Mouse (Mus musculus): ENCODE data around the gene Pcsk4. TPM values are rescaled to one million over a fixed set of nuclear protein-coding genes. Genes with fewer than 3 reads are reported as not detected.

Pcsk4 gene
- polyA plus RNA-seq, 1 experiment = 3.2 TPM

- Histone ChIP-seq H3K79me2 (ENCODE audit: control insufficient read depth, insufficient read depth) (peaks cover 31% of the 10 kb centered on the region), H3K36me3 (ENCODE audit: control insufficient read depth, insufficient read depth) (peaks cover 41% of the 10 kb centered on the region), H3K4me3 (ENCODE audit: insufficient read depth, poor library complexity, severe bottlenecking) (peak within 1 kb of the TSS; percentile 97), H3K27me3 (ENCODE audit: control insufficient read depth, insufficient read depth, insufficient read length) (peaks cover under 1% of the 10 kb centered on the region), H3K79me3 (ENCODE audit: low read depth) (peaks cover 17% of the 10 kb centered on the region), H3ac (ENCODE audit: control insufficient read depth, insufficient read length, low read depth) (peak within 1 kb of the TSS; percentile 74)
- TF ChIP-seq CTCF (IDR thresholded peaks at IDR 0.05; ENCODE audit: control insufficient read depth, insufficient read depth, insufficient read length) = peak; percentile 82
- no peak for TF ChIP-seq MYOG (IDR thresholded peaks at IDR 0.05; ENCODE audit: control insufficient read depth, extremely low read depth, insufficient read length)
- no peak for TF ChIP-seq USF1 (IDR thresholded peaks at IDR 0.05; ENCODE audit: low read depth)
- TF ChIP-seq MYOD1 (IDR thresholded peaks at IDR 0.05; ENCODE audit: control insufficient read depth, insufficient read length, low read depth) = no peak
- TF ChIP-seq CEBPB (IDR thresholded peaks at IDR 0.05; ENCODE audit: low read depth) = peak; percentile 35
- TF ChIP-seq MAX (IDR thresholded peaks at IDR 0.05) = peak; percentile 59
- TF ChIP-seq FOSL1 (IDR thresholded peaks at IDR 0.05; ENCODE audit: insufficient read depth, low read length, poor library complexity, severe bottlenecking) = no peak
Measured at GRCm38 (mm10) chr10:80292251-80293146, 36.8 kb downstream of the Pcsk4 start, which contains the start of gene Rps15. Rps15 (plus strand) TSS chr10:80292453.

DNA sequence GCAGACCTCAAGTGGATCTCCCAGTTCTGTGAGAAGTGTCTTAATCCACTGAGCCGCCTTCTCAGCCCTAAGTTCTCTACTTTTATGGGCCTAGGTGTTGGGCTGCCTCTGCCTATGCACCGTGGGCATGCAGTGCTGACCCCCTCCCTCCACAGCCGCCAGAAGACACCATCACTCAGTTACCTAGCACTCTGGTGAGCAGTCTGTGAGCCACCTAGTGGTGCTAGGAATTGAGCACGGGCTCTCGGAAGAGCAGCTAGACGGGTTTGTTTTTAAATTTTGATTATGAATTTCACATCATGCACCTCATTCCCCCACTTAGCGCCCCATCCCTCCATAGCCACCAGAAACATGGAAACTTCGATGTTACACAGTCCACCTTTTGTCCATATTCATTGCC lies 40.6 kb downstream of the Pcsk4 start:
- Histone ChIP-seq H3ac (ENCODE audit: control insufficient read depth, insufficient read length, low read depth) (no peak overlapping the region), H3K27me3 (ENCODE audit: control insufficient read depth, insufficient read depth, insufficient read length) (no peaks in the 10 kb centered on the region), H3K79me2 (ENCODE audit: control insufficient read depth, insufficient read depth) (peaks cover 15% of the 10 kb centered on the region), H3K36me3 (ENCODE audit: control insufficient read depth, insufficient read depth) (peaks cover 59% of the 10 kb centered on the region), H3K4me3 (ENCODE audit: insufficient read depth, poor library complexity, severe bottlenecking) (no peak overlapping the region), H3K79me3 (ENCODE audit: low read depth) (peaks cover 13% of the 10 kb centered on the region)
- TF ChIP-seq CTCF (IDR thresholded peaks at IDR 0.05; ENCODE audit: control insufficient read depth, insufficient read depth, insufficient read length) (no peak), MYOG (IDR thresholded peaks at IDR 0.05; ENCODE audit: control insufficient read depth, extremely low read depth, insufficient read length) (no peak), MAX (IDR thresholded peaks at IDR 0.05) (no peak), MYOD1 (IDR thresholded peaks at IDR 0.05; ENCODE audit: control insufficient read depth, insufficient read length, low read depth) (no peak), CEBPB (IDR thresholded peaks at IDR 0.05; ENCODE audit: low read depth) (no peak), USF1 (IDR thresholded peaks at IDR 0.05; ENCODE audit: low read depth) (no peak), FOSL1 (IDR thresholded peaks at IDR 0.05; ENCODE audit: insufficient read depth, low read length, poor library complexity, severe bottlenecking) (no peak)

GRCm38 (mm10) chr10:80288097-80288496 lies 41.2 kb downstream of the Pcsk4 start:
- TF ChIP-seq MAX (IDR thresholded peaks at IDR 0.05) (no peak), FOSL1 (IDR thresholded peaks at IDR 0.05; ENCODE audit: insufficient read depth, low read length, poor library complexity, severe bottlenecking) (no peak), USF1 (IDR thresholded peaks at IDR 0.05; ENCODE audit: low read depth) (no peak), CTCF (IDR thresholded peaks at IDR 0.05; ENCODE audit: control insufficient read depth, insufficient read depth, insufficient read length) (no peak), MYOD1 (IDR thresholded peaks at IDR 0.05; ENCODE audit: control insufficient read depth, insufficient read length, low read depth) (no peak), MYOG (IDR thresholded peaks at IDR 0.05; ENCODE audit: control insufficient read depth, extremely low read depth, insufficient read length) (no peak), CEBPB (IDR thresholded peaks at IDR 0.05; ENCODE audit: low read depth) (no peak)
- Histone ChIP-seq H3K36me3 (ENCODE audit: control insufficient read depth, insufficient read depth) (peaks cover 59% of the 10 kb centered on the region), H3K79me2 (ENCODE audit: control insufficient read depth, insufficient read depth) (peaks cover 9% of the 10 kb centered on the region), H3K4me3 (ENCODE audit: insufficient read depth, poor library complexity, severe bottlenecking) (no peak overlapping the region), H3ac (ENCODE audit: control insufficient read depth, insufficient read length, low read depth) (no peak overlapping the region), H3K79me3 (ENCODE audit: low read depth) (peaks cover 7% of the 10 kb centered on the region), H3K27me3 (ENCODE audit: control insufficient read depth, insufficient read depth, insufficient read length) (no peaks in the 10 kb centered on the region)

DNA sequence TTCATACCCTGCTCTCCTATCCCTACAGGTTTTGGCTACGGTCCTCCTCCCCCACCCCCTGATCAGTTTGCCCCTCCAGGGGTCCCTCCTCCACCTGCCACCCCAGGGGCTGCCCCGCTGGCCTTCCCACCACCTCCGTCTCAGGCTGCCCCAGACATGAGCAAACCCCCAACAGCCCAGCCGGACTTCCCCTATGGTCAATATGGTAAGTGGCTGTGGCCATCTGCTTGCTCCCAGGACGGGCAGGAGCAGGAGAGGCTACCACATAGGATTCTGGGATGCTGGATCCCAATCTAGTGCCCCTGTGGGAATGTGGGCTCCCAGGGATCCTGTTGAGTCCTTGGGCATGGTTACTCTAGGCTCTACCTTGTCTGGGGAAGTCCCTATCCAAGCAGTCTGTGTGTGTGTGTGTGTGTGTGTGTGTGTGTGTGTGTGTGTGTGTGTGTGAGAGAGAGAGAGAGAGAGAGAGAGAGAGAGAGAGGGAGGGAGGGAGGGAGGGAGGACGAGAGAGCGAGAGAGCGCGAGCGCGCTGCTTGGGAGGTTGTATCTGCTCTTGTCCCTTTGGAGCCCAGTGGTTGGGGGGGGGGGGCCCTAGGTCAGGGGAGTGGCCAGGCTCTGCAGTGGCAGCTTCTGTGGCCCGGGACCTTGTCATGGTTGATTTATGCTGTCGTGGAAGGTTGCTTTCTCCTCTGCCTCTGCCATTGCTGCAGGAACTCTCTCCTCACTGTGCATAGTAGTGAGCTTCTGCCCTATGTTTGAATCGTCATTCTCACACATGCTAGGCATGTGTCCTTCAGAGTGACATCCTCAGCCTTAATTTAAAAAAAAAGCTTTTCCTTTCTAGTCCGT lies 43.9 kb downstream of the Pcsk4 start:
- Histone ChIP-seq H3K36me3 (ENCODE audit: control insufficient read depth, insufficient read depth) (peaks cover 68% of the 10 kb centered on the region), H3K79me3 (ENCODE audit: low read depth) (no peaks in the 10 kb centered on the region), H3ac (ENCODE audit: control insufficient read depth, insufficient read length, low read depth) (no peak overlapping the region), H3K79me2 (ENCODE audit: control insufficient read depth, insufficient read depth) (no peaks in the 10 kb centered on the region), H3K4me3 (ENCODE audit: insufficient read depth, poor library complexity, severe bottlenecking) (no peak overlapping the region), H3K27me3 (ENCODE audit: control insufficient read depth, insufficient read depth, insufficient read length) (no peaks in the 10 kb centered on the region)
- TF ChIP-seq USF1 (IDR thresholded peaks at IDR 0.05; ENCODE audit: low read depth) (no peak), MAX (IDR thresholded peaks at IDR 0.05) (no peak), CEBPB (IDR thresholded peaks at IDR 0.05; ENCODE audit: low read depth) (no peak), MYOG (IDR thresholded peaks at IDR 0.05; ENCODE audit: control insufficient read depth, extremely low read depth, insufficient read length) (no peak), FOSL1 (IDR thresholded peaks at IDR 0.05; ENCODE audit: insufficient read depth, low read length, poor library complexity, severe bottlenecking) (no peak), CTCF (IDR thresholded peaks at IDR 0.05; ENCODE audit: control insufficient read depth, insufficient read depth, insufficient read length) (no peak), MYOD1 (IDR thresholded peaks at IDR 0.05; ENCODE audit: control insufficient read depth, insufficient read length, low read depth) (no peak)
